Mouse (Mus musculus): Measurements from ENCODE around the gene Apba3.
A peak's percentile ranks its signal among the peaks of the same experiment; 100 is the strongest.
"Not testable (repeated sequence)": the region's sequence is repeated elsewhere in the genome, so short reads cannot be mapped to it uniquely, and the experiment has no call there.

Gene Apba3

GRCm38 (mm10) chr10:81266211-81267105 is at the start of gene Apba3, which contains the start of gene Mrpl54:
Apba3 (plus strand) TSS chr10:81266960.
Mrpl54 (minus strand) TSS chr10:81266934.
- peak; percentile 97 for DNase-seq

- DNase-seq: not testable (repeated sequence)
Observed at GRCm38 (mm10) chr10:81217267-81217666, 49.5 kb upstream of the Apba3 start.

DNA sequence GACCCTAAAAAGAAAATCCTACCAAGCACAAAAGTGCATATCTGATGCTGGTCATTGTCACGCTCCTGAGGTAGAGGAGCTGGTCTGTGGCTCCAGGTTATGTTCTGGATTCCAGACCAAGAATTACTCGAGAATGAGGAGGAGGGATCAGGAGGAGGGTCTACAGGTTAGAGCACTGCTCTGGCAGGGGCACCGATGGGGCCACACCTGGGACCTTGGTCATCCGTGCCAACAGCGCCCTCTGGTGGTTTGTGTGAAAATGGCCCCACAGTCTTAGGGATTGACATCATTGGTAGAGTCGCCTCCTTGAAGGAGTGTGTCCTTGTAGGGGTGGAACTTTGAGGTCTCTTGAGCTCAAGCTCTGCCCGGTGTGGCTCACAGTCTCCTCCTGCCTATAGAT is 48.8 kb upstream of the Apba3 start:
- peak; percentile 56 for DNase-seq

GRCm38 (mm10) chr10:81221402-81222015 is 45.3 kb upstream of the Apba3 start:
- DNase-seq: no peak

DNA sequence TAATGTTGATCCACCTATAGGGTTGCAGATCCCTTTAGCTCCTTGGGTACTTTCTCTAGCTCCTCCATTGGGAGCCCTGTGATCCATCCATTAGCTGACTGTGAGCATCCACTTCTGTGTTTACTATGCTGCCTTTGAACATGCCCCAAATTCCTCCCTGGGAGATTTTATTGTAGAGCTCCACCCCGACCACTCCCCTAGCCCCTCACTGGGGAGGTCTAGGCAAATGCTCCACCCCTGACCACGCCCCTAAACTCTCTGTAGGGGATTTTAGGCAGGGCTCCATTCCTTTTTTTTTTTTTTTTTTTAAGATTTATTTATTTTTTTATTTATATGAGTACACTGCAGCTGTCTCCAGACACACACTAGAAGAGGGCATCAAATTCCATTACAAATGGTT is 43.0 kb upstream of the Apba3 start:
- DNase-seq: not testable (repeated sequence)

GRCm38 (mm10) chr10:81229735-81230437 is 36.9 kb upstream of the Apba3 start:
- peak; percentile 70 for DNase-seq

DNA sequence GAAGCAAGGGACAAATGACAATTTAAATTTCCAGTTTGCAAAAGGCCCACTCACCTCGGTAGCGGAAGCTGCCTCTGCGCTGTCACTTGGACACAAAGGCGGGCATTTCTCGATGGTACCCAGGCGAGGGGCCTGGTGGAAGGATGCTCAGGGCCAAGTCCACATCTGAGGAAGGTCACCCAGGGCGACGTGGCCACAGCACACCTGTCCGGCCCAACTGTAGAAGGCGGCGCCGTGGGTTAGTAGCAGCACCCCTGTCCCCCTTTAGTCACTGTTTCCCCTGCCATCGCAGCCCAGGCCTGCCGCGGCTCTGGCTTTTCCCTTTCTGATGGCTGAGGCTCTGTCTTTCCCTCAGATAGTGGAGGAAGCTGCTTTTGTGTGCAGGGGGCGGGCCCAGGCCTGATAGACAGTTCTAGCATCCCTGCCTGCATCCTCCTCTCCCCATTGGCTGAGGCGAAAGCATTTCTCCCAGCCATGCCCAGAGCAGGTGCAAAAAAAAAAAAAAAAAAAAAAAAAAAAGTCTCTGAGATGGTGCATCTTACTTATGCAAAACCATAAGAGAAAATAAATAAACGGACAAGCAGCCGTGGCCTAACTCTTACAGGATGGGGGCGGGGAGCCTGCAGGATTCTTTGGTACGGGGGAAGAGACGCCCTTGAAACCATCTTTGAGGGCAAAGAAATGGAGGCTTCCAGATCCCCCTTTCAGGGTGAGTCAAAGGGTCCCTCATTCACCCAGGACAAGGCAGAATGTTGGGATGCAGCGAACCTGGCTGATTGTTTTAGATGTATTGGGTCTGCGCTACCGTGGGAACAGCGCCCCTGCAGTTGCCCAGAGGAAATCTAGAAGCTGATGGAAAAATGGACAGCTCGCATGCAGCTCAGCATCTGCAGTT is 36.1 kb upstream of the Apba3 start, which contains the start of gene Atcay:
TSS of gene Atcay (minus strand) at position 396 of the 895 bp plus-strand sequence.
- DNase-seq: peak; percentile 90

DNA sequence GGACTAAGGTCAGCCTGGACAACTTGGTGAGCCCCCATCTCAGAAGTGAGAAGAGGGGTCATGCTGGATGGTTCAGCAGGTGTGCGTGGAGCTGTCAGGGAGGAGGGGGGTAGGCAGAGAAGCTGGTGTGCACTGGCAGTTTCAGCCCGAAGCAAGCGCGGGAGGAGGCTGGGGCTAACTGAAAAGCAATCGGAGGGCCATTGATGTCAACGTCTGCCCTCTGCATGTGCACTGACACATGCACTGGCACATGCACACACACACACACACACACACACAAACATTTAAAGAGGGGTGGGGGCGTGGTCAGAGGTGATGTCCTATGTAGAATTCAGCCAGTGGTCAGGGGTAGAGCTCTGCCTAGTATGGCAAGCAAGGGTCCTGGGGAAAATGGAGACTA is 35.3 kb upstream of the Apba3 start:
- peak; percentile 65 for DNase-seq

DNA sequence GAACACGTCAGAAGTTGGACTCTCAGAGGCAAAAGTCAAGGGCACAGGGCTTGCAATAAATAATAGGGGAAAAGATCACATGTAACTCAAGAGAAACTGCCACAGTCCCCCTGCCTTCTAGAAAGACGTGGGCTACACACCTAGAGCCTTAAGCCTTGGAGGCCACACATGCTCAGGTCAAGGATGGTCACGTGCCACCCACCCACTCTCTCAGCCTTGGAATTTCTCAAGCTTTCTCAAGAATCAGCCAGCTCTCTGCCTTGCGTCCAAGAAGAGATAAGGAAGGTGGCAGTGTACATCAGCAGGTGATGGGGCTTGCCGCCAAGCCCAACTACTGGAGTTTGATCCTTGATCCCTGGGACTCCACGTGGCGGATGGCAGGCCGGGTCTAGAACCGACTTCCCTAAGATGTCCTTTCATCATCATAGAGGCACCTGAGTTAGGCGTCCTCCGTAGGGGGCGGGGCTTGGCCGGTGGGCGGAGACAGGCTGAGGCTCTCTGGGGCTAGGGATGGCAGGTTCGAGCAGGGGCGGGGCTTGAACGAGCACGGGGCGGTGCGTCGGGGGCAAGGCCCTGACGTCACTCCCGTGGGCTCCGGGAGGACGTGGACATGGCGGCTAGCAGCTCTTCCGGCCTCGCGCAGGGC is 34.1 kb upstream of the Apba3 start, which contains the start of gene Zfr2:
TSS of gene Zfr2 (plus strand) at position 576 of the 646 bp plus-strand sequence.
- DNase-seq: peak; percentile 96

GRCm38 (mm10) chr10:81233226-81233585 is 33.6 kb upstream of the Apba3 start:
- no peak for DNase-seq

DNA sequence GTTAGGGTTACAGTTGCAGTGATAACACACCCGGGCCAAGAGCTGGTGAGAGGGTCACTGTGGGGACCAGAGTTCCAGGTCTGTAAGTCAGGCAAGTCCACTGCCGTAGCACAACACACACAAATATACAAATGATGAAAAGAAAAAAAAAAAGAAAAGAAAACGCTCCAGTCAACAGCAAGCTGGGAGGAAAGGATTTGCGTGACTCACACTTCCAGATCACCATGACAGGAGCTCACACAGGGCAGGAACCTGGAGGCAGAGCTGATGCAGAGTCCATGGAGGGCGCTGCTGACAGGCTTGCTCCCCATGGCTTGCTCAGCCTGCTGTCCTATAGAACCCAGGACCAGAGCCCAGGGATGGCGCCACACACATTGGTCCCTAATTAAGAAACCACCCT is 32.6 kb upstream of the Apba3 start:
- peak; percentile 36 for DNase-seq

GRCm38 (mm10) chr10:81236471-81237268 is 30.1 kb upstream of the Apba3 start:
- peak; percentile 30 for DNase-seq

GRCm38 (mm10) chr10:81238618-81239017 is 28.1 kb upstream of the Apba3 start:
- DNase-seq: no peak

DNA sequence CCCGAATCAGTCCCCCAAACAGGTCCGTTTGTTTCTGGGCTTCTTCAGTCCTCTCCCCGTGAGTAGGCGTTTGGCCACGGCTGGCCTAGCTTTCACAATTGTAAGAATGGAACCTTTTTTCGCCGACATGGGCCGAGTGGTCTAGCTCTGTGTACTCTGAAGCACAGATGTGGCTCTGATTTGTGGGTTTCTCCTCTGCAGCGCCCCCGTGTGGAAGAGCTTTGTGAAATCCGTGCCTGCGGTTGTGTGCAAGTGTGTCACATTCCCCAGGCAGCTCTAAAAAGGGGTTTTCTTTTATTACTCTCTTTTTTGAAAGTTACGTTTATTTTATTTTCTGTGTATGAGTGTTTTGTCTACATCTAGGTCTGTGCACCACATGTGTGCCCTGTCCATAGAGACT is 25.9 kb upstream of the Apba3 start:
- peak; percentile 54 for DNase-seq

GRCm38 (mm10) chr10:81242021-81242420 is 24.7 kb upstream of the Apba3 start:
- DNase-seq: no peak

DNA sequence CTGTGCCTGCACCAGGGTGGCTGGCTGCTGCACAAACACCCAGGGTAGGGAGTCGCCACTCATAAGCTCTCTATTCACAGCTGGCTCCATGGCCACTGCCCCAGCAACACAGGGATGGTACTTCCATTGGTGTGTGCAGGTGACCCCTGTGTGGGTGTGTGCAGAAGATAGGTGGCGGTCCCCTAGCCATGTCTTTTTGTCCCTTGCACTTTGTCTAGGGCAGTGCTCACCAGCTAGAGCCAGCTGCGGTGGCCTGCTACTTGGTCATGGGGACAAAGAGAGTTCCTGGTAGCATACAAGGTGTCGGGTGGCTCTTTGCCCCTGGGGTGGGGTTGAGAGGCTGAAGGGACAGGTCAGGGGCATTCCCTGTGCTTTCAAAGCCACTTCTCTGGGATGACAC is 22.6 kb upstream of the Apba3 start:
- DNase-seq: peak; percentile 35

DNA sequence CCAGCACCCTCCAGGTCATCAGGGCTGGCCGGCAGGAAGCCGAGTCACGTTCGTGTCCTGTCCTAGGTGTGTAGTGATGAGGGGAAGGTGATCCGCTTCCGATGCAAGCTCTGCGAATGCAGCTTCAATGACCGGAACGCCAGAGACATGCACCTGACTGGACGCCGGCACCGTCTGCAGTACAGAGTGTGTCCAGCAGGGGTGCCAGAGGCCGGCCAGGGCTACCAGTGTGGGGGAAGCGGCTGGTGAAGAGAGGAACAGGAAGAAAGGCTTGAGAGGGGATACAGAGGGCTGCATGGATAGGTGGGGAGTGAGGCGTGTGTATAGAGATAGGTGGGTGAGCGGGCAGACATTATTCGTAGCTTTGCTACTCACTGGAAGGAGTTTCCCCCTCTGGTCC is 22.2 kb upstream of the Apba3 start:
- peak; percentile 82 for DNase-seq

GRCm38 (mm10) chr10:81245166-81245565 is 21.6 kb upstream of the Apba3 start:
- DNase-seq: no peak

DNA sequence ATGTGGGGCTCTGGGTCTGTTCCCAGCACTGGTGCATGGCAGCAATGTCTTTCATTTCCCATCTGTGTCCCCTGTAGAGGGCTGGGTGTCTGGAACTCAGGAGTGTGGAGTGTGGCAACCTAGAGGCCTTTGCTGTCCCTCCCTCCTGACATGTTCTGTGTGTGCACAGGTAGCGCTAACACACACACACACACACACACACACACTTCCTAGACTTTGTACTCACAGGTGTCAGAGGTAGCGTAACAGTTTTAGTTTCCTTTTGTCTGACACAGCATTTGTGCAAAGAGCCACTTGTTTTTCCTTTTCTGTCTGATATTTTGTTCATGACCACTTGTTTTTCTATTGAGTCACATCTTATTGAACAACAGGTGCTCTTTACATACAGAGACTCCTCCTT is 19.0 kb upstream of the Apba3 start:
- DNase-seq: no peak

DNA sequence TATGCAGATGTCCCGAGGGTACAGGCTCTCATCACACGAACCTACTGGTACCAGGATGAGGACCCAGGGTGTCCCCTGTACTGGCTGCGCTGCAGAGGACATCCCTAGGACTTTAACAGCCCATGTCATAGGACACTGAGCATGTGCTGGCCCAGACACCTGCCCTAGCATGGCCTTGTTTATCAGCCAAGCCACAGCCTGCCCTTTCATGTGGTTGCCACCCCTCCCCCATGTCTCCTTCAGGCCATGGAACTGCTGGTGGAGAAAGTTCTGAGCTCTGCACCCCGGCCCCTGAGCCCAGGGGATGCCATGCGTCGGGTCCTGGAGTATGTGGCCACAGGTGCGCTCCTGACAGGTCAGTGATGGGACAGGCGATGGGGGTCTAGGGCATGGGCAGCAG is 17.3 kb upstream of the Apba3 start:
- no peak for DNase-seq

All from cerebellum, adult 9-11 months (tissue).